Mouse (Mus musculus) retina, adult 2 months (tissue): ENCODE results near the gene Denr.

Source experiments
- DNase-seq: peaks from one replicate; pipeline ENCODE4 v3.0.0-alpha.2; 2012; ENCODE audit warnings: low read depth, low spot score

Gene Denr

GRCm38 (mm10) chr5:123969216-123969615 is 62.2 kb downstream of the Denr start:
- no peak for DNase-seq

- DNase-seq: no peak
These were observed 63.6 kb downstream of the Denr start for GRCm38 (mm10) chr5:123970576-123970975.

GRCm38 (mm10) chr5:123972453-123972852 is 65.5 kb downstream of the Denr start:
- DNase-seq: no peak

- DNase-seq: no peak
These were observed 66.6 kb downstream of the Denr start, which contains the start of gene Hip1r for GRCm38 (mm10) chr5:123973299-123974178. TSS of gene Hip1r (plus strand) at chr5:123973628.

- no peak for DNase-seq
These were observed 67.2 kb downstream of the Denr start for GRCm38 (mm10) chr5:123974179-123974485.

- DNase-seq: no peak
These were observed 67.7 kb downstream of the Denr start for GRCm38 (mm10) chr5:123974616-123975111.

- no peak for DNase-seq
These were observed 68.7 kb downstream of the Denr start for GRCm38 (mm10) chr5:123975668-123976180.

GRCm38 (mm10) chr5:123977231-123977630 is 70.3 kb downstream of the Denr start:
- DNase-seq: no peak

GRCm38 (mm10) chr5:123978131-123978530 is 71.2 kb downstream of the Denr start:
- no peak for DNase-seq
